Mouse (Mus musculus) olfactory bulb, adult 2 months (tissue): ENCODE results near the gene Efnb2. TPM values are rescaled to one million over a fixed set of nuclear protein-coding genes. Genes with fewer than 3 reads are reported as not detected.

ENCODE experiments used
- H3K27ac ChIP-seq: fragments of 200-500 bp; 2 replicates; pipeline ENCODE4 v1.5.1; 2012; ENCODE audit warnings: low read depth, low read length; ENCODE audit not compliant: insufficient read depth
- H3K4me1 ChIP-seq: fragments of 200-500 bp; 2 replicates; pipeline ENCODE4 v1.6.1; 2012; ENCODE audit warnings: low read length; ENCODE audit not compliant: control insufficient read depth, insufficient read depth
- H3K4me3 ChIP-seq: fragments of 200-500 bp; 2 replicates; pipeline ENCODE4 v1.5.1; 2012; ENCODE audit warnings: mild to moderate bottlenecking, low read depth, low read length, moderate library complexity; ENCODE audit not compliant: insufficient read depth
- CTCF ChIP-seq: fragments of 200-500 bp; IDR thresholded peaks from 2 replicates; pipeline ENCODE4 v1.5.1; 2012; ENCODE audit warnings: low read depth, mild to moderate bottlenecking, low read length, moderate library complexity; ENCODE audit not compliant: insufficient read depth
- POLR2A ChIP-seq: fragments of 200-500 bp; IDR thresholded peaks from 2 replicates; pipeline ENCODE4 v1.6.1; 2012; ENCODE audit warnings: mild to moderate bottlenecking, low read depth, low read length, moderate library complexity; ENCODE audit not compliant: insufficient read depth
- WGBS: fragments of 180-500 bp; shearing (Covaris S2); methylation state at CpG from one replicate; pipeline ENCODE4 v1.1.7; 2018; 5-methylcytosine and 5-hydroxymethylcytosine counted together
- polyA plus RNA-seq: library from polyadenylated mRNA; stranded (reverse); fragments of >200 nt; gene quantifications from 2 replicates; pipeline ENCODE4 v1.2.4, GENCODE M21; 2012; ENCODE audit warnings: low replicate concordance; ENCODE audit not compliant: missing spikeins, insufficient read depth, insufficient read length

Efnb2 gene
- polyA plus RNA-seq, 1 experiment, result not detected

DNA sequence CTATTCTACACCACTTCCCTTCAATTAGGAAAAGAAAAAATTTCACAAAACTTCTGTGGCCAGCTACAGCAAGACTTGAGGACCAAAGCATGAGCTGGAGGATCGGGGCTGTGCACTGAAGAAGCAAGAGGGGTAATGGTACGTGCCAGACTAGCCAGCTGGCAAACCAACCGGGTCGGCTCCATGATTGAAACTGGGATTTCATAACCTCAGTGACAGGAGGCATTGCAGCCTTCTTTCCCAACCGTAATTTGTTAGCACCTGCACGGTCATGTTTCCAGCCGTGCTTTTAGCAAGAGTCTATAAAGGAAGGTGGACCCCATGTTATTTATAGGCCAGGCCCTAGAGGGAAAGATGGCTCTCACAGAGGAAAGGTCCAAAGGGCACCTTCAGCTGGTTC, 12.4 kb downstream of the Efnb2 start:
- no peak overlapping the region for H3K4me3 ChIP-seq
- H3K4me1 ChIP-seq, result peaks cover 14% of the 10 kb centered on the region
- no peak overlapping the region for H3K27ac ChIP-seq
- TF ChIP-seq POLR2A, result no peak
- TF ChIP-seq CTCF, result no peak
- WGBS, result 74% methylated on average over 7 of the region's 7 CpGs

GRCm38 (mm10) chr8:8647824-8648223, 13.2 kb downstream of the Efnb2 start:
- no peak for TF ChIP-seq CTCF
- TF ChIP-seq POLR2A, result no peak
- Histone ChIP-seq H3K27ac (no peak overlapping the region), H3K4me1 (peaks cover 14% of the 10 kb centered on the region), H3K4me3 (no peak overlapping the region)
- WGBS, result 65% methylated on average over 7 of the region's 7 CpGs

DNA sequence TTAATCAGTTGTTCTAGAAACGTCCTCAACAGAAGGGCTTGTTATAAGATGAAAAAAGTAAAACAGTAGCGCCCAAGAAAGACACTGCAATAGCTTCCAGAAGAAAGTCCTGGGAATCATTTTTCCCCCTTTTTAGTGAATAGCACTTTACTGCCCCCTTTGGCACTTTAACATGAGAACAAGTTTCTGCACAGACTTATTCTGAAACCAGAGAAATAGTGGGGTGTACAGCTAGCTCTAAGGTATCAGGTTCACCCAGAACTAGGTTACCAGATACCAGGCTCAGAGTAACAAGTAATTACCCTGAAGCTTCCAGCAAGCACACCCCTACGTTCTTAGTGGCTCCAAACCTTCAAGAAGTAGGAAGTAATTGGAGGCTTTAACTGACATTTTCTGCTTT, 13.7 kb downstream of the Efnb2 start:
- WGBS, result 41% methylated on average over 3 of the region's 3 CpGs
- H3K27ac ChIP-seq, result no peak overlapping the region

GRCm38 (mm10) chr8:8644160-8644915, 16.7 kb downstream of the Efnb2 start:
- Histone ChIP-seq H3K4me1 (peaks cover 12% of the 10 kb centered on the region), H3K27ac (no peak overlapping the region), H3K4me3 (no peak overlapping the region)
- 66% methylated on average over 11 of the region's 11 CpGs for WGBS
- TF ChIP-seq CTCF (no peak), POLR2A (no peak)

More for the DNA sequence above, 13.7 kb downstream of the Efnb2 start:
- TF ChIP-seq CTCF, result no peak
- Histone ChIP-seq H3K4me3 (no peak overlapping the region), H3K4me1 (peaks cover 14% of the 10 kb centered on the region)

- Histone ChIP-seq H3K4me1 (peaks cover 7% of the 10 kb centered on the region; the same call in 1 of the 2 replicates), H3K4me3 (no peak overlapping the region), H3K27ac (no peak overlapping the region)
- TF ChIP-seq CTCF (no peak), POLR2A (no peak)
- 52% methylated on average over 4 of the region's 4 CpGs for WGBS
Measured at GRCm38 (mm10) chr8:8640264-8640588, 20.8 kb downstream of the Efnb2 start.

GRCm38 (mm10) chr8:8639569-8640263, 21.3 kb downstream of the Efnb2 start:
- H3K27ac ChIP-seq, result no peak overlapping the region
- 71% methylated on average over 8 of the region's 8 CpGs for WGBS
- H3K4me1 ChIP-seq, result peaks cover 7% of the 10 kb centered on the region; the same call in 1 of the 2 replicates
- TF ChIP-seq POLR2A, result no peak
- TF ChIP-seq CTCF, result no peak
- H3K4me3 ChIP-seq, result no peak overlapping the region

DNA sequence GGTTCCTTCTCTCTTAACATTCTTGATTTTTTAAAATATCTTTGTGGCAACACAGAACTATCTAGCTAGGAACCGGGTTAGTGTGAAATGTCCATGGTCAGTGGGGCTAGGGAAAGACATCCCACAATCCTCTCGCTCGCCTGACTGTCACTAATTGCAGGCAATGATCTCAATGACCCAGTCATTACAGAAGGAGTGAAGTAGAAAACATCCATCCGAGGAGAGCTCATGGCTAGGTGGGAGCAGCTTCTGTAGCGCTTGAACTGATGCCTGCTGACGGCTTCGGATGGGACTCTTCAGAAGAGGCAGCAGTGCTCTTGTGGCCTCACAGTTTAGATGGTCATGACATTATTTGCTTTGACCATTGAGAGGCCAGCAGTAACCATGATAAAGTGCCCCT, 29.6 kb downstream of the Efnb2 start:
- TF ChIP-seq CTCF (no peak), POLR2A (no peak)
- Histone ChIP-seq H3K4me3 (no peak overlapping the region), H3K27ac (no peak overlapping the region), H3K4me1 (0 out of 2 replicates have a peak, but pooled peaks cover 2% of the 10 kb centered on the region)
- WGBS, result 68% methylated on average over 7 of the region's 7 CpGs

DNA sequence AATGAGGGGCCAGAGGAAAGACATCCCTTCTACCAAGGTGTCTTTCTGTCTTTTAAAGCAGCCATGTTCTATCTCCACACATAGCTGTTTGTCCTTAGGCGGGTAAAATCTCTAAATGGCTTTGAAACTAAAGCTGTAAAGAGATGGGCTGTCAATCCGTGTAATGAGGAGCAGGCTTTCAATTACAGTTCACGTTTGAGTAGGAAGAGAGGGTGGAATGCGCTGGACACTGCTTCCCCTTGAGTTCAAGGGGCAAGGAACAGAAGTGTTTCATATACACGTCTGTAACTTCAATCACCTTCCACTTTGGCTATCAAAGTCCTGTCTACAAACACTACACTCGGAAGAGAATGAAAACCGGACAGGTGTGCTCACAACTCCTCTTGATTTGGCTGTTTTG, 37.0 kb downstream of the Efnb2 start:
- TF ChIP-seq CTCF, result no peak
- TF ChIP-seq POLR2A, result no peak
- H3K4me3 ChIP-seq, result no peak overlapping the region
- WGBS, result 81% methylated on average over 7 of the region's 7 CpGs
- peaks cover 11% of the 10 kb centered on the region for H3K4me1 ChIP-seq
- no peak overlapping the region for H3K27ac ChIP-seq

- Histone ChIP-seq H3K4me3 (no peak overlapping the region), H3K27ac (no peak overlapping the region), H3K4me1 (peaks cover 11% of the 10 kb centered on the region)
- TF ChIP-seq CTCF (no peak), POLR2A (no peak)
- 57% methylated on average over 8 of the region's 8 CpGs for WGBS
Measured at GRCm38 (mm10) chr8:8623486-8623885, 37.6 kb downstream of the Efnb2 start.

DNA sequence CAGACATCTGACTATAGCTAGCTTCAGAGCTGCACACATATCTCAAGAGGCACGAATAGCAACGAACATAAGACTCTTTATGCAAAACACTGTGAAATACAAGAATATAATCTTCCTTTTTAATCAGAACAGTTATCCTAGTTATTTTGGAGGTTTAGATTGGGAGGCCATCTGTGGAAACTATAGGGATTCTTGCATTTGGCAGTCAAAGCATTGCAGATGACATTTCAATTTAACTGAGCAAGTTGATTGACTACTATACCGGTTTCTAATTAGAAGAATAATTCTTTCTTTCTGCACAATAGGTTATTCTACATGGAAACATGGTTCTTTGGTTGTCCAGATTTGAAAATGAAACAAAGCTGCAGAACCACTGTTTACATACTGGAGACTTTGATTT, 38.6 kb downstream of the Efnb2 start:
- peaks cover 11% of the 10 kb centered on the region for H3K4me1 ChIP-seq
- TF ChIP-seq CTCF (no peak), POLR2A (no peak)
- no peak overlapping the region for H3K4me3 ChIP-seq
- 85% methylated on average over 3 of the region's 3 CpGs for WGBS
- no peak overlapping the region for H3K27ac ChIP-seq
